Mouse (Mus musculus) midbrain, embryonic 10.5 days (tissue): Measurements from ENCODE around the gene Ndufs1. TPM values are rescaled to one million over a fixed set of nuclear protein-coding genes. Genes with fewer than 3 reads are reported as not detected.

ENCODE experiments used
- DNase-seq: peaks from one replicate; pipeline ENCODE4 v3.0.0-alpha.2; 2017; ENCODE audit warnings: low spot score
- H3K27ac ChIP-seq: fragments of 300-500 bp; sonication (generic); replicated peaks from 2 replicates; pipeline ENCODE4 v1.5.1; 2016; ENCODE audit warnings: mild to moderate bottlenecking
- H3K27me3 ChIP-seq: fragments of 300-500 bp; sonication (generic); 2 replicates; pipeline ENCODE4 v1.6.1; 2016; ENCODE audit warnings: low read depth, mild to moderate bottlenecking; ENCODE audit not compliant: poor library complexity, severe bottlenecking
- H3K36me3 ChIP-seq: fragments of 300-500 bp; sonication (generic); 2 replicates; pipeline ENCODE4 v1.6.1; 2016; ENCODE audit warnings: mild to moderate bottlenecking, moderate library complexity
- H3K4me1 ChIP-seq: fragments of 300-500 bp; sonication (generic); 2 replicates; pipeline ENCODE4 v1.6.1; 2016
- H3K4me3 ChIP-seq: fragments of 300-500 bp; sonication (generic); 2 replicates; pipeline ENCODE4 v1.5.1; 2016; ENCODE audit warnings: mild to moderate bottlenecking, moderate library complexity
- H3K9me3 ChIP-seq: fragments of 300-500 bp; sonication (generic); replicated peaks from 2 replicates; pipeline ENCODE4 v1.6.1; 2016; ENCODE audit warnings: mild to moderate bottlenecking
- WGBS: fragments of 180-500 bp; shearing (Covaris S2); methylation state at CpG from one replicate; pipeline ENCODE4 v1.1.7; 2016; 5-methylcytosine and 5-hydroxymethylcytosine counted together
- microRNA-seq: library from miRNA; unstranded; fragments of <30 nt; microRNA quantifications from one replicate; pipeline ENCODE4, GENCODE M21; 2017
- polyA plus RNA-seq: library from polyadenylated mRNA; unstranded; fragments of >200 nt; fragmentation: Nextera tagmentation; extraction: Ambion mirVana; gene quantifications from 2 replicates; pipeline ENCODE4 v1.2.1, GENCODE M21; 2016

Gene Ndufs1
- polyA plus RNA-seq, 1 experiment from 2014 or later, result 142 TPM

DNA sequence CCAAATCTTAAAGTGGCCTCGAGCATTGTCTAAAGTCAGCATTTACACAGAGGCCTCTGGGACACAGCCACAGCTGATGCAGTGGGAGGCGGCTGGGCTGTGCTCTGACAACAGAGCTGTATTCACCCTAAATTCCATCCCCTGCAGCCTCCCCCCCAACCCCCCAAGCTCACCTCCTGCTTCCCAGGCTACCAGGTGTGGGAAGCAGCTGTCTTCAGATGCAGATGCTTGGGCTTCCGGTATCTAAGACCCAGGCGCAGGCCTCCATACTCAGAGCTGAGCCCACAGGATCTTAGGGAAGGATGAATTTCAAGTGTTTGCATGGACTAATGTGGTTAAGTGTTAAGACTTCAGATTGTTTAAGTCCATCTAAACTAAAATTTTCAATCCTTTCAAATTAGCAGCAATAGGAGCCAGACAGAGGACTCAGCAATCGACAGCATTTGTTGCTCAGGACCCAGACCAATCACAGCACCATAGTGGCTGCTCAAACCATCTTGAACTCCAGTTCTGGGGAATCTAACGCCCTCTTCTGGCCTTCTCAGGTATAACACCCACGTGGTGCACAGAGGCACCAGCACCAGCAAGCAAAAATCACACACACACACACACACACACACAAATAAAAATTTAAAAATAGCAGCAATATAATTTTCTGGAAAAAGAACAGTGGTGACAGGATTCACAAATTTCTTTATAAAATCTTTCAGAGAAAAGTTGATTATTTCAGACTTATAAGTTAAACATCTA lies 65.9 kb downstream of the Ndufs1 start:
- no peaks in the 10 kb centered on the region for H3K9me3 ChIP-seq
- peaks cover 18% of the 10 kb centered on the region for H3K36me3 ChIP-seq
- H3K27ac ChIP-seq, result no peak overlapping the region
- no peaks in the 10 kb centered on the region for H3K27me3 ChIP-seq
- WGBS, result 41% methylated on average over 7 of the region's 7 CpGs
- H3K4me3 ChIP-seq, result 0 out of 2 replicates have a peak overlapping the region, but pooled peaks have one; percentile 18
- peak; percentile 54 for DNase-seq
- H3K4me1 ChIP-seq, result peaks cover 36% of the 10 kb centered on the region

GRCm38 (mm10) chr1:63107614-63108327 lies 68.9 kb downstream of the Ndufs1 start:
- Histone ChIP-seq H3K27ac (no peak overlapping the region), H3K36me3 (peaks cover 47% of the 10 kb centered on the region), H3K4me1 (peaks cover 25% of the 10 kb centered on the region), H3K27me3 (no peaks in the 10 kb centered on the region), H3K9me3 (no peaks in the 10 kb centered on the region), H3K4me3 (no peak overlapping the region)
- DNase-seq, result no peak
- WGBS, result 87% methylated on average over 6 of the region's 6 CpGs

DNA sequence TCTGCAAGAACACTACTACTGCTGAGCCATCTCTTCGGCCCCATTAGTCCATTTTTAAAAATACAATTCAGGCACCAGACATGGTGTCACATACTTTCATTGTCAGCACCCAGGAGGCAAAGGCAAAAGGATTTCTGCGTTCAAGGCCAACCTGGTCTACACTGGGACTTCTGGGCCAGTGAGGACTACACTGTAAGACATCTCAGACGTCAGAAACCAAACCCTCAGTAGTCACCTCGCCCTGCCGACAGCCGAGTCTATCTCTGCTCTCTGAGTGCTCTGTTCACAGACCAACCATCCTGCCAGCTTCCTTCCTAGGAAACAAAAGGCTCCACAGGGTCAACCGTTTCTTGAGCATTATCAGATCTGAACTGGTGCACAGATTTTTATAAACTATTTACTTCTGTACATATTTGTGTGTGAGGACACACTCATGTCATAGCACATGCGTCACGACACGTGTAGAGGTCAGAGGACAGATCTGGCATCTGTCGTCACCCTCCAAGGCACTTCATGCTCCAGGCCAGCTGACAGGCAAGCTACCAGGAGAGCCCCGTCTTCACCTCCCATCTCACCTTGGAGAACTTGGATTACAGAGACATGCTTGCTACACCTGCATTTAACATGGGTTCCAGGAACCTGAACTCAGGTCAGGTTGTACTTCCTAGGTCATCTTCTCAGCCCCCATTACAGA lies 73.7 kb downstream of the Ndufs1 start:
- 91% methylated on average over 12 of the region's 12 CpGs for WGBS
- Histone ChIP-seq H3K4me1 (no peaks in the 10 kb centered on the region), H3K27me3 (no peaks in the 10 kb centered on the region), H3K36me3 (peaks cover 89% of the 10 kb centered on the region), H3K27ac (no peak overlapping the region), H3K4me3 (no peak overlapping the region), H3K9me3 (no peaks in the 10 kb centered on the region)
- no peak for DNase-seq

GRCm38 (mm10) chr1:63100196-63100595 lies 76.4 kb downstream of the Ndufs1 start:
- no peak overlapping the region for H3K27ac ChIP-seq
- WGBS, result 94% methylated on average over 8 of the region's 8 CpGs
- H3K4me3 ChIP-seq, result no peak overlapping the region
- no peaks in the 10 kb centered on the region for H3K27me3 ChIP-seq
- no peaks in the 10 kb centered on the region for H3K9me3 ChIP-seq
- no peak for DNase-seq
- no peaks in the 10 kb centered on the region for H3K4me1 ChIP-seq
- H3K36me3 ChIP-seq, result peaks cover 98% of the 10 kb centered on the region

DNA sequence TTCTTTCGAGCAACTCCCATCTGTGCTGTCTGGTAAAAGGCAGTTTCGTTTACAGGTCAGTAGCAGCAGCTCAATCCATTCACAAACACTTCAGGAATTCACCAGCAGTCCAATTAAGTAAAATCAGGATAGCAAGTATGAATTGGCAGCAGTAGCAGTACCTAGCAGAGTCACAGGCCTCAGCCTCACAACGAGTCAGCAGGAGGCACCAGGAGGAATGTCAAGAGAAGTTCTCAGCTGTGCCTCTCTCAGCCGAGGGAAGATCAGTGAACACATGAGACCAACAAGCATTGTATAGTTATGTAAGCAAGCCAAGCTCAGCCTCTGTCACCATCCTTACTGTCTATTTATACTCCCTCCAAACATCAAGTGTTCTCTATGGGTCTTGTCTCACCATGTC lies 77.8 kb downstream of the Ndufs1 start:
- 85% methylated on average over 4 of the region's 4 CpGs for WGBS
- Histone ChIP-seq H3K4me3 (no peak overlapping the region), H3K36me3 (peaks cover 97% of the 10 kb centered on the region), H3K27me3 (no peaks in the 10 kb centered on the region), H3K9me3 (no peaks in the 10 kb centered on the region), H3K27ac (no peak overlapping the region), H3K4me1 (no peaks in the 10 kb centered on the region)
- DNase-seq, result no peak

DNA sequence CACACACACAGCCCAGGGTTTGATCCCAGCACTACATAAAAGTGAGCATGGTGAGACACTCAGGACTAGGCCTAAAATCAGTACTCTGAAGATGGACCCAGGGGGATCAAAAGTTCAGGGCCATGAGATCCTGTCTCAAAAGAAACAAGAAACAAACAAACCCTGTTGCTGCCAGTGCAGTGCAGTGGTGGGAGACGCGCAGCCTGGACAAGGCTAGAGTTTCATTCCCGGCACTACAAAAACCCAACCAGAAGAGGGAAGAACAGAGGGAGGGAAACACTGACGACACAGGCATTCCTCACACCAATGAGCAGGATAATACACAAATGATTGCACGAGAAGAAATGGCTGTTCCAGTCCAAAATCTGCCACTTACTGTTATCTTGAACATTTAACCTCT lies 80.6 kb downstream of the Ndufs1 start:
- H3K9me3 ChIP-seq, result no peaks in the 10 kb centered on the region
- H3K27me3 ChIP-seq, result no peaks in the 10 kb centered on the region
- DNase-seq, result no peak
- H3K36me3 ChIP-seq, result peaks cover 98% of the 10 kb centered on the region
- H3K27ac ChIP-seq, result no peak overlapping the region
- H3K4me1 ChIP-seq, result no peaks in the 10 kb centered on the region
- WGBS, result 85% methylated on average over 5 of the region's 5 CpGs
- H3K4me3 ChIP-seq, result no peak overlapping the region

Small RNAs within 50 kb of the gene (microRNA-seq; reads per million reads assigned to microRNA genes)
- gene Gm24557, result not detected
- not detected for gene Gm27512

Other genes starting within 250 kb of the Ndufs1 start
- 9.8 and 10.9 TPM in 2 replicates for gene Ino80d, start 62.2 kb downstream of the Ndufs1 start, polyA plus RNA-seq
- 538 and 588 TPM in 2 replicates for gene Eef1b2, start within 50 bp of the Ndufs1 start, polyA plus RNA-seq
- gene Gpr1, start 37.7 kb upstream of the Ndufs1 start, polyA plus RNA-seq, result 0.25 and 0.30 TPM in 2 replicates
- gene Zdbf2, start 96.4 kb upstream of the Ndufs1 start, polyA plus RNA-seq, result 18.1 and 19.3 TPM in 2 replicates